Mouse (Mus musculus) myocyte (in vitro differentiated cells): ENCODE results near the gene Il15ra.

Source experiments
- E2F4 ChIP-seq: IDR thresholded peaks from one replicate; pipeline ENCODE4 v1.6.1; 2011; ENCODE audit warnings: mild to moderate bottlenecking, control low read depth, moderate library complexity; ENCODE audit not compliant: insufficient read depth
- MAX ChIP-seq: IDR thresholded peaks from one replicate; pipeline ENCODE4 v1.6.1; 2011; ENCODE audit warnings: low read depth, mild to moderate bottlenecking, control low read depth
- MYOG ChIP-seq, 3 experiments: IDR thresholded peaks; one replicate each; pipeline ENCODE4 v1.6.1; 2011; ENCODE audit warnings: control low read depth in 2 of 3, low read depth in 2 of 3, mild to moderate bottlenecking in 2 of 3; ENCODE audit not compliant: insufficient read length in 2 of 3, control insufficient read depth in 1 of 3, insufficient read depth in 1 of 3
- POLR2A ChIP-seq: IDR thresholded peaks from one replicate; pipeline ENCODE4 v1.6.1; 2011; ENCODE audit warnings: low read depth, mild to moderate bottlenecking, control low read depth, moderate library complexity; ENCODE audit not compliant: insufficient read length
- POLR2AphosphoS2 ChIP-seq: IDR thresholded peaks from one replicate; pipeline ENCODE4 v1.6.1; 2011; ENCODE audit warnings: low read depth, control low read depth; ENCODE audit not compliant: insufficient read length
- TCF12 ChIP-seq: IDR thresholded peaks from one replicate; pipeline ENCODE4 v1.6.1; 2011; ENCODE audit warnings: mild to moderate bottlenecking, control low read depth; ENCODE audit not compliant: poor library complexity, insufficient read depth, severe bottlenecking
- USF1 ChIP-seq: IDR thresholded peaks from one replicate; pipeline ENCODE4 v1.6.1; 2011; ENCODE audit warnings: low read depth, mild to moderate bottlenecking, control low read depth, moderate library complexity

DNA sequence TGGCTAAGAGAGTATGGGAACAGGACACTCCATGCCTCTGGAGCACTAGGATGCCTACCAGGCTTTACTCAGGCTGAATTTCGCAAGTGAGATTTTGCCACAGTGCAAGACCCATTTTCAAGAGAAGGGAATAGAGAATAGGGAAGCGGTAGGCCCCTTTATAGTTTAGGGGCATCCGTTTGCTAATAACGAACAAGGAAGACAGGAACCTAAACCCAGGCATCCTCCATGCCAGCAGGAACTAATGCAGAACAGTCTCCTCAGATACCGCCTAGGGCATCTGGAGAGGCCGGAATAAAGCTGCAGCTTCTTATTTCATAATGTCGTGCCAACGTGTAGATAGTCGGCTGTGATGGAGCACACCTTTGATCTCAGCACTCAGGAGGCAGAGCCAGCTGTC lies 17.5 kb downstream of the Il15ra start:
- TF ChIP-seq POLR2A (no peak), USF1 (no peak), MAX (no peak), MYOG (IDR thresholded peaks at IDR 0.05; ENCODE audit: control insufficient read depth in 1 of 3, insufficient read depth in 1 of 3, insufficient read length in 2 of 3, low read depth in 2 of 3) (no peak), TCF12 (no peak), POLR2AphosphoS2 (no peak), E2F4 (no peak)
